8 mouse cellular contexts compared by ENCODE assay signal in the genomic region with DNA sequence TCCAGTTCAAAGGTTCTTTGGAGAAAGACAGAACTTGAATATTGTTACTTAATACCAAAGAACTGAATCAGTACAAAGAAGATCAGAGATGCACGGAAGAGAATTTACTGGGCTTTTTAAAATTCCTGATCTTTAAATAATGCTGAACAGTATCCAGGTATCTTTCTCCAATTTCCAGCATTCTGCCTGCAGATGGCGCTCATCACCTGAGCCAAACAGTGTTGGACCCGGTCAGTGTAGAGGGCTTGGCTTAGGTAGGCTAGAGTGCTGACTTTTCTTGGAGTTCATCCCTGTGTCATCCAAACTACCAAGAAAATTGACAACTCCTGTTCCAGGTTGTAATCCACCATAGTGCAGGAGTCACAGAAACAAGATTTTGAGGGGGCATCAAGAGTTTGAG. TPM values are rescaled to one million over a fixed set of nuclear protein-coding genes. Genes with fewer than 3 reads are reported as not detected.
A peak's percentile ranks its signal among the peaks of the same experiment; 100 is the strongest.
DNase-seq lines count a peak whose midpoint lies in the region; ATAC-seq and TF ChIP-seq lines count a peak whose summit lies in the region.

No protein-coding gene starts in this region.

- TF ChIP-seq EP300 in ES-Bruce4 (IDR thresholded peaks at IDR 0.05; ENCODE audit: insufficient read depth, low read depth, low read length) = no peak

- peak; percentile 81 for DNase-seq in kidney, adult 18-20 months
- peak; percentile 23 for DNase-seq in gastrocnemius, postnatal 25 days
- DNase-seq in left cerebral cortex, adult 2 months (ENCODE audit: extremely low spot score in 1 of 2, low spot score in 2 of 2) = peak in 1 of 2 experiments; percentile 36
- no peak for DNase-seq in yolk sac, embryonic 10.5 days (ENCODE audit: low spot score)

- H3K27me3 ChIP-seq in kidney, embryonic 14.5 days (ENCODE audit: control insufficient read depth, insufficient read depth, low read length) = peaks cover 26% of the 10 kb centered on the region
- no peaks in the 10 kb centered on the region for H3K27me3 ChIP-seq in ES-Bruce4 (ENCODE audit: control insufficient read depth, insufficient read depth, low read length, poor library complexity, severe bottlenecking)

- no peak for TF ChIP-seq POLR2A in ES-Bruce4 (IDR thresholded peaks at IDR 0.05; ENCODE audit: insufficient read depth, low read length)
- TF ChIP-seq POLR2A in bone marrow, adult 2 months (IDR thresholded peaks at IDR 0.05; ENCODE audit: borderline replicate concordance, control insufficient read depth, low read depth, low read length) = no peak

- no peak overlapping the region for H3K4me3 ChIP-seq in kidney, embryonic 14.5 days (ENCODE audit: low read length)
- H3K4me3 ChIP-seq in ES-Bruce4 (ENCODE audit: low read depth, low read length) = no peak overlapping the region
- no peak overlapping the region for H3K4me3 ChIP-seq in bone marrow, adult 2 months (replicated peaks; ENCODE audit: control insufficient read depth, low read depth, low read length)
- H3K4me3 ChIP-seq in left cerebral cortex, adult 2 months = no peak overlapping the region

- no peak overlapping the region for H3K27ac ChIP-seq in kidney, embryonic 14.5 days (ENCODE audit: low read depth, low read length)
- no peak overlapping the region for H3K27ac ChIP-seq in ES-Bruce4 (ENCODE audit: insufficient read depth, low read length)
- H3K27ac ChIP-seq in bone marrow, adult 2 months (ENCODE audit: control insufficient read depth, insufficient read depth, low read depth, low read length, poor library complexity) = no peak overlapping the region
- no peak overlapping the region for H3K27ac ChIP-seq in left cerebral cortex, adult 2 months

- 34% methylated on average over 3 of the region's 3 CpGs for WGBS in kidney, embryonic 14.5 days
- 9% methylated on average over 3 of the region's 3 CpGs for WGBS in bone marrow, adult 2 months

- H3K4me1 ChIP-seq in kidney, embryonic 14.5 days (ENCODE audit: control insufficient read depth, insufficient read depth, low read length) = no peaks in the 10 kb centered on the region
- peaks cover 8% of the 10 kb centered on the region for H3K4me1 ChIP-seq in ES-Bruce4 (ENCODE audit: control insufficient read depth, insufficient read depth, low read length)
- H3K4me1 ChIP-seq in bone marrow, adult 2 months (ENCODE audit: control insufficient read depth, insufficient read depth, low read length) = no peaks in the 10 kb centered on the region

- peak; percentile 89 for TF ChIP-seq CTCF in ES-Bruce4 (IDR thresholded peaks at IDR 0.05; ENCODE audit: low read depth, low read length)
- peak; percentile 88 for TF ChIP-seq CTCF in bone marrow, adult 2 months (IDR thresholded peaks at IDR 0.05; ENCODE audit: control insufficient read depth, insufficient read depth, low read length)
- peak; percentile 67 for TF ChIP-seq CTCF in left cerebral cortex, adult 2 months (IDR thresholded peaks at IDR 0.05)

- no peak for ATAC-seq in kidney, embryonic 14.5 days (ENCODE audit: low FRiP score, low TSS enrichment)
- peak; percentile 83 for ATAC-seq in neutrophil, adult 5-6 weeks (ENCODE audit: extremely low read depth, insufficient number of reproducible peaks, low FRiP score, poor library complexity, severe bottlenecking)

- no peaks in the 10 kb centered on the region for H3K9me3 ChIP-seq in kidney, embryonic 14.5 days (ENCODE audit: control insufficient read depth, low read length)
- no peaks in the 10 kb centered on the region for H3K9me3 ChIP-seq in ES-Bruce4 (replicated peaks; ENCODE audit: control insufficient read depth, insufficient read depth, low read length, poor library complexity, severe bottlenecking)

- intact Hi-C loops in left cerebral cortex, adult 2 months (cut with DNase I) = loop anchor here (2.0 kb wide), 1 partner anchor 64 kb away; a partner anchor contains a TSS

- no peak overlapping the region for H3K9ac ChIP-seq in kidney, embryonic 14.5 days (ENCODE audit: low read depth, low read length)
- no peak overlapping the region for H3K9ac ChIP-seq in ES-Bruce4 (ENCODE audit: low read depth, poor library complexity, severe bottlenecking)

- no peak overlapping the region for H3K4me2 ChIP-seq in kidney, embryonic 14.5 days (replicated peaks; ENCODE audit: low read depth, low read length)

- no peaks in the 10 kb centered on the region for H3K36me3 ChIP-seq in kidney, embryonic 14.5 days (ENCODE audit: control insufficient read depth, insufficient read depth, low read length)
- H3K36me3 ChIP-seq in ES-Bruce4 (ENCODE audit: control insufficient read depth, insufficient read depth, low read length, poor library complexity, severe bottlenecking) = no peaks in the 10 kb centered on the region

RNA-seq across cellular contexts. Expression of a gene that starts 3.1 kb away (rescaled TPM):
- polyA plus RNA-seq in kidney, embryonic 14.5 days (2014; fragmentation: Nextera tagmentation; extraction: Ambion mirVana) = 0.36 and 0.81 TPM in 2 replicates
- polyA plus RNA-seq in ES-Bruce4 (2011; ENCODE audit: insufficient read depth, insufficient read length, low read depth, missing spikeins) = 5.4 and 5.7 TPM in 2 replicates
- polyA plus RNA-seq in bone marrow, adult 2 months (2011; ENCODE audit: insufficient read depth, insufficient read length, low replicate concordance, missing spikeins) = 8.5 and 17.2 TPM in 2 replicates
- total RNA-seq in gastrocnemius, postnatal 25 days (2021) = 1 to 10 TPM; 3.2 to 3.3 TPM
- total RNA-seq in left cerebral cortex, adult 2 months (2021) = 1 to 10 TPM; 1.1 to 1.4 TPM
- total RNA-seq in neutrophil, adult 5-6 weeks (2017) = 87.9 and 94.6 TPM in 2 replicates

Comparison
In these comparisons a context has a peak if more than half of its experiments do, and no peak if none do; other contexts are left out.
1. RNA of a gene that starts 3.1 kb away (total RNA-seq): 87.9 to 94.6 TPM in neutrophil, adult 5-6 weeks; 3.2 to 3.3 TPM in gastrocnemius, postnatal 25 days and 1.1 to 1.4 TPM in left cerebral cortex, adult 2 months; every median in the first group is over 10 times any median in the second.
2. Peak in every context shown above with its lines, with median percentiles within 50 percentile points of each other: CTCF ChIP-seq.